Mouse (Mus musculus) adrenal gland (tissue): Measurements from ENCODE around the gene Use1.
"Not testable (repeated sequence)": the region's sequence is repeated elsewhere in the genome, so short reads cannot be mapped to it uniquely, and the experiment has no call there.

Experiments
- intact Hi-C: fragments of 180-260 bp; cut with DNase I; formaldehyde crosslinking; loops from one replicate; pipeline ENCODE4 v1.15.1; 2025
- long read RNA-seq, 2 experiments: library from polyadenylated mRNA; unstranded; transcript quantifications; one replicate each; pipeline ENCODE4 v2.0.0; 2020; ENCODE audit warnings: borderline replicate concordance in 1 of 2; ENCODE audit not compliant: insufficient replicate concordance in 1 of 2

Use1 gene
- long read RNA-seq, experiment 1, partial matches to known transcripts = 1 of 7 reads
- long read RNA-seq, experiment 1, other reads (novel, unspliced or antisense) = 6 of 7 reads
- long read RNA-seq, experiment 2, partial matches to known transcripts = 1 of 12 reads
- long read RNA-seq, experiment 2, other reads (novel, unspliced or antisense) = 10 of 12 reads

GRCm38 (mm10) chr8:71366771-71367528, at the start of gene Use1:
TSS of gene Use1 (plus strand) at chr8:71366848.
- intact Hi-C loops = loop anchor here (2.0 kb wide), 1 partner anchor 40 kb away; the partner anchor contains the start of gene Ankle1

- intact Hi-C loops = not testable (repeated sequence)
These were observed 48.0 kb upstream of the Use1 start for GRCm38 (mm10) chr8:71318610-71319009.

GRCm38 (mm10) chr8:71319760-71320159, 46.9 kb upstream of the Use1 start:
- intact Hi-C loops = loop anchor here (5.0 kb wide), 1 partner anchor 47 kb away; the partner anchor contains the start of genes Haus8 and Myo9b

- intact Hi-C loops = loop anchor here (5.0 kb wide), 1 partner anchor 51 kb away; the partner anchor contains the start of genes Haus8 and Myo9b
These were observed 43.7 kb upstream of the Use1 start for GRCm38 (mm10) chr8:71322939-71323338.

- intact Hi-C loops = loop anchor here (5.0 kb wide), 2 partner anchors 53 to 103 kb away; partner anchors contain the start of genes Haus8 and Myo9b
These were observed 41.8 kb upstream of the Use1 start for GRCm38 (mm10) chr8:71324848-71325247.

GRCm38 (mm10) chr8:71337834-71338233, 28.8 kb upstream of the Use1 start:
- intact Hi-C loops = not testable (repeated sequence)

GRCm38 (mm10) chr8:71340625-71341024, 26.0 kb upstream of the Use1 start:
- intact Hi-C loops = no loop called here

GRCm38 (mm10) chr8:71346581-71346980, 20.1 kb upstream of the Use1 start:
- intact Hi-C loops = no loop called here

GRCm38 (mm10) chr8:71351117-71351516, 15.5 kb upstream of the Use1 start:
- intact Hi-C loops = no loop called here

- intact Hi-C loops = no loop called here
These were observed 15.1 kb upstream of the Use1 start for GRCm38 (mm10) chr8:71351520-71351919.

- intact Hi-C loops = loop anchor here (5.0 kb wide), 1 partner anchor 136 kb away; no protein-coding TSS in a partner anchor
These were observed 8.6 kb upstream of the Use1 start for GRCm38 (mm10) chr8:71358026-71358425.

- intact Hi-C loops = loop anchor here (2.0 kb wide), 1 partner anchor 39 kb away; the partner anchor contains the start of gene Ankle1
These were observed 1.0 kb downstream of the Use1 start for GRCm38 (mm10) chr8:71367529-71368176.

GRCm38 (mm10) chr8:71368366-71368765, 1.7 kb downstream of the Use1 start:
- intact Hi-C loops = no loop called here

GRCm38 (mm10) chr8:71369040-71369718, 2.5 kb downstream of the Use1 start:
- intact Hi-C loops = no loop called here

GRCm38 (mm10) chr8:71370711-71371235, 4.1 kb downstream of the Use1 start:
- intact Hi-C loops = no loop called here

GRCm38 (mm10) chr8:71371236-71371848, 4.7 kb downstream of the Use1 start, which contains the start of gene Ocel1:
TSS of gene Ocel1 (plus strand) at chr8:71371298.
- intact Hi-C loops = no loop called here

GRCm38 (mm10) chr8:71372427-71372826, 5.8 kb downstream of the Use1 start:
- intact Hi-C loops = no loop called here

GRCm38 (mm10) chr8:71373000-71373399, 6.4 kb downstream of the Use1 start:
- intact Hi-C loops = no loop called here

GRCm38 (mm10) chr8:71374616-71375206, 8.1 kb downstream of the Use1 start:
- intact Hi-C loops = no loop called here
